Mouse (Mus musculus): Measurements from ENCODE around the gene Ap5z1.

DNA sequence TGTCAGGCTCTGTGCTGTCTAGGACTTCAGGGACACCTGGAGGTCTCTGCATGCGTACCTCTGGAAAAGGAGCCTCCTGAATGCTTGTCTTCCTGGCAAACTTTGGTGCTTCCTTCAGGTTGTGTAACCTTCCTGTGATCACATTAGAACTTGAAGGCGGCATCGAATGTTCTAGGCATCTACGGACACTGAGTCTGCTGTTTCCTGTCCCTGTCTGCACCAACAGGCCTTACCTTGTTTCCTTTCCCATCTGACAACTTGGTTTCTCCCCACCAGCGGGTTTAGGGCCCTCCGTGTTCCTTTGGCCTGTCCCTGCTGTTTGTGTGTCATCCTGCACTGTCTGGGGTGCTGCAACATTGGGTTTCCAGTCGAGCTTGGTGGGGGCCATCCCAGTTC lies 21.7 kb upstream of the Ap5z1 start:
- TF ChIP-seq CTCF (IDR thresholded peaks at IDR 0.05; ENCODE audit: low read depth, low read length) (no peak), POLR2AphosphoS5 (IDR thresholded peaks at IDR 0.05; ENCODE audit: insufficient replicate concordance, low read depth, low read length) (no peak)
